8 mouse cellular contexts compared by ENCODE assay signal in genomic region chr5:76529040-76529703, GRCm38 (mm10). TPM values are rescaled to one million over a fixed set of nuclear protein-coding genes. Genes with fewer than 3 reads are reported as not detected.
DNase-seq lines count a peak whose midpoint lies in the region; ATAC-seq and TF ChIP-seq lines count a peak whose summit lies in the region.

TSS of gene Exoc1 (plus strand) at chr5:76529311.

- no peaks in the 10 kb centered on the region for H3K9me3 ChIP-seq in heart, embryonic 12.5 days (replicated peaks)
- no peaks in the 10 kb centered on the region for H3K9me3 ChIP-seq in kidney, postnatal 0 days (replicated peaks; ENCODE audit: low read length)
- H3K9me3 ChIP-seq in liver, embryonic 11.5 days (ENCODE audit: control insufficient read depth, low read length): no peaks in the 10 kb centered on the region
- no peaks in the 10 kb centered on the region for H3K9me3 ChIP-seq in stomach, embryonic 14.5 days (ENCODE audit: control insufficient read depth, low read depth, low read length)

- TF ChIP-seq CTCF in kidney, postnatal 0 days (IDR thresholded peaks at IDR 0.05; ENCODE audit: low read depth): no peak

- H3K36me3 ChIP-seq in heart, embryonic 12.5 days: peaks cover 6% of the 10 kb centered on the region; the same call in 1 of the 2 replicates
- H3K36me3 ChIP-seq in kidney, postnatal 0 days (ENCODE audit: insufficient read depth, low read length): no peaks in the 10 kb centered on the region
- H3K36me3 ChIP-seq in liver, embryonic 11.5 days (ENCODE audit: control insufficient read depth, insufficient read depth, low read length): no peaks in the 10 kb centered on the region
- H3K36me3 ChIP-seq in stomach, embryonic 14.5 days (ENCODE audit: control insufficient read depth, insufficient read depth, low read length): peaks cover 8% of the 10 kb centered on the region; the same call in 1 of the 2 replicates

- H3K4me3 ChIP-seq in heart, embryonic 12.5 days: peak within 1 kb of the TSS; percentile 98
- H3K4me3 ChIP-seq in kidney, postnatal 0 days (replicated peaks; ENCODE audit: low read depth, low read length): peak within 1 kb of the TSS; percentile 57
- H3K4me3 ChIP-seq in liver, embryonic 11.5 days (ENCODE audit: low read depth, low read length): peak within 1 kb of the TSS; percentile 98
- peak within 1 kb of the TSS; percentile 91 for H3K4me3 ChIP-seq in stomach, embryonic 14.5 days (ENCODE audit: low read depth, low read length)

- peak; percentile 99 for ATAC-seq in erythroid progenitor cell, adult 5-6 weeks (replicated peaks; ENCODE audit: low FRiP score, poor library complexity, severe bottlenecking)
- peak; percentile 99 for ATAC-seq in heart, embryonic 12.5 days (ENCODE audit: insufficient number of reproducible peaks, low FRiP score)
- ATAC-seq in kidney, postnatal 0 days (replicated peaks; ENCODE audit: low FRiP score, low read depth): peak; percentile 99
- peak; percentile 99 for ATAC-seq in liver, embryonic 11.5 days (replicated peaks; ENCODE audit: low FRiP score)
- peak; percentile 99 for ATAC-seq in stomach, embryonic 14.5 days (ENCODE audit: insufficient number of reproducible peaks, insufficient read depth, low FRiP score, low read depth)

- H3K9ac ChIP-seq in heart, embryonic 12.5 days: peak within 1 kb of the TSS; percentile 84
- H3K9ac ChIP-seq in kidney, postnatal 0 days (ENCODE audit: low read depth, low read length): peak within 1 kb of the TSS; percentile 79
- peak within 1 kb of the TSS; percentile 79 for H3K9ac ChIP-seq in liver, embryonic 11.5 days (ENCODE audit: low read depth, low read length)
- peak within 1 kb of the TSS; percentile 74 for H3K9ac ChIP-seq in stomach, embryonic 14.5 days (replicated peaks; ENCODE audit: low read depth, low read length)

- H3K4me2 ChIP-seq in heart, embryonic 12.5 days: peak within 1 kb of the TSS; percentile 88
- H3K4me2 ChIP-seq in kidney, postnatal 0 days (ENCODE audit: low read length): peak within 1 kb of the TSS; percentile 69
- H3K4me2 ChIP-seq in liver, embryonic 11.5 days: peak within 1 kb of the TSS; percentile 75
- peak within 1 kb of the TSS; percentile 61 for H3K4me2 ChIP-seq in stomach, embryonic 14.5 days (replicated peaks; ENCODE audit: low read depth, low read length)

- peak within 1 kb of the TSS; percentile 85 for H3K27ac ChIP-seq in heart, embryonic 12.5 days (ENCODE audit: poor library complexity, severe bottlenecking)
- H3K27ac ChIP-seq in kidney, postnatal 0 days: peak within 1 kb of the TSS; percentile 90
- H3K27ac ChIP-seq in liver, embryonic 11.5 days (ENCODE audit: low read depth, low read length): peak within 1 kb of the TSS; percentile 88
- peak within 1 kb of the TSS; percentile 86 for H3K27ac ChIP-seq in stomach, embryonic 14.5 days (ENCODE audit: low read length)

- peaks cover 11% of the 10 kb centered on the region for H3K4me1 ChIP-seq in heart, embryonic 12.5 days (replicated peaks)
- H3K4me1 ChIP-seq in kidney, postnatal 0 days (replicated peaks; ENCODE audit: insufficient read depth, low read length): peaks cover 7% of the 10 kb centered on the region; the same call in 1 of the 2 replicates
- peaks cover 7% of the 10 kb centered on the region; the same call in 1 of the 2 replicates for H3K4me1 ChIP-seq in liver, embryonic 11.5 days (replicated peaks; ENCODE audit: control insufficient read depth, insufficient read depth, low read length)
- H3K4me1 ChIP-seq in stomach, embryonic 14.5 days (ENCODE audit: control insufficient read depth, insufficient read depth, low read length): peaks cover 6% of the 10 kb centered on the region

- WGBS in heart, embryonic 12.5 days: under 1% methylated on average over 39 of the region's 39 CpGs
- under 1% methylated on average over 39 of the region's 39 CpGs for WGBS in kidney, postnatal 0 days
- under 1% methylated on average over 39 of the region's 39 CpGs for WGBS in liver, embryonic 11.5 days
- under 1% methylated on average over 39 of the region's 39 CpGs for WGBS in stomach, embryonic 14.5 days

- no peaks in the 10 kb centered on the region for H3K27me3 ChIP-seq in heart, embryonic 12.5 days (replicated peaks)
- no peaks in the 10 kb centered on the region for H3K27me3 ChIP-seq in kidney, postnatal 0 days (ENCODE audit: insufficient read depth, low read length)
- no peaks in the 10 kb centered on the region for H3K27me3 ChIP-seq in liver, embryonic 11.5 days (replicated peaks; ENCODE audit: control insufficient read depth, insufficient read depth, low read length)
- no peaks in the 10 kb centered on the region for H3K27me3 ChIP-seq in stomach, embryonic 14.5 days (ENCODE audit: control insufficient read depth, insufficient read depth, low read length)

- peak; percentile 92 for DNase-seq in CD4-positive helper T cell, adult 2 months (ENCODE audit: low read depth, low spot score)
- DNase-seq in brain, embryonic 18.5 days (ENCODE audit: low read depth, low spot score): peak; percentile 92
- peak; percentile 99 for DNase-seq in kidney, postnatal 0 days (ENCODE audit: low spot score)
- peak; percentile 87 for DNase-seq in liver, embryonic 11.5 days (ENCODE audit: low spot score)
- peak; percentile 92 for DNase-seq in naive thymus-derived CD4-positive, alpha-beta T cell, adult 2 months (ENCODE audit: low read depth)

RNA-seq across cellular contexts. Expression of gene Exoc1, which starts in this region (rescaled TPM):
- total RNA-seq in erythroid progenitor cell, adult 5-6 weeks (2015; ENCODE audit: low replicate concordance): 31.4 and 32.7 TPM in 2 replicates
- total RNA-seq in erythroid progenitor cell, adult 5-6 weeks (2017; ENCODE audit: low replicate concordance): 19.0 and 32.3 TPM in 2 replicates
- 27.0 and 30.1 TPM in 2 replicates for polyA plus RNA-seq in heart, embryonic 12.5 days (2016; fragmentation: Nextera tagmentation; extraction: Ambion mirVana)
- 22.1 and 24.7 TPM in 2 replicates for polyA plus RNA-seq in kidney, postnatal 0 days (2015; fragmentation: Nextera tagmentation; extraction: Ambion mirVana)
- polyA plus RNA-seq in liver, embryonic 11.5 days (2014; fragmentation: Nextera tagmentation; extraction: Ambion mirVana): 28.3 and 33.1 TPM in 2 replicates
- polyA plus RNA-seq in stomach, embryonic 14.5 days (2014; fragmentation: Nextera tagmentation; extraction: Ambion mirVana): 34.9 and 40.2 TPM in 2 replicates

Comparison
In these comparisons a context has a peak if more than half of its experiments do, and no peak if none do; other contexts are left out.
1. Peak in every context shown above with its lines: DNase-seq, ATAC-seq, H3K4me3 ChIP-seq and H3K27ac ChIP-seq.